Mouse (Mus musculus): Measurements from ENCODE around the gene Wnt5a.

Gene Wnt5a

DNA sequence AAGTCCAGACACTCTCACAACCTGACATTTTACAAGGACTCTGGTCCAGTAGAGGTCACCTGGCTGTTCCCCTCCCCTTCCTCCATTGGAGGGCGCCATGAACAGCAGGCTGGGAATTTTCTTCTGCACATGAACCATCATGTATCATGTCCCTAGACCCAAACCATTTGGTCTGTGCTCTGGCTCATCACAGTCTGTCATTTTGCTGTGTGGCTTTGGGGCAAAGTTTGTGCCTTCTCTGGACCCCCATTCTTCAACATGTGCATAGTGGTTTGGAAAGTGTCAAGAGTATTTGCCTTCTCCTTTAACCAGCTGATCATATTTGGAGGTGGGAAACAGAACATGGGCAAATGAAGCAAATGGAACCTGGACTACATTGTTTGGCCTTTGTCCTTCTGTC lies 27.0 kb downstream of the Wnt5a start:
- TF ChIP-seq NANOG (IDR thresholded peaks at IDR 0.05; ENCODE audit: borderline replicate concordance, low read length), result no peak
- TF ChIP-seq POU5F1 (IDR thresholded peaks at IDR 0.05; ENCODE audit: borderline replicate concordance, low read length), result no peak
- Histone ChIP-seq H3K36me3 (ENCODE audit: insufficient read depth, low read length) (no peaks in the 10 kb centered on the region), H3K4me1 (replicated peaks; ENCODE audit: low read depth, low read length) (peaks cover 76% of the 10 kb centered on the region), H3K27me3 (ENCODE audit: insufficient read depth, low read length) (peaks cover 15% of the 10 kb centered on the region), H3K4me3 (replicated peaks; ENCODE audit: low read length) (no peak overlapping the region), H3K9me3 (ENCODE audit: low read length) (peaks cover 4% of the 10 kb centered on the region; the same call in 1 of the 2 replicates)

DNA sequence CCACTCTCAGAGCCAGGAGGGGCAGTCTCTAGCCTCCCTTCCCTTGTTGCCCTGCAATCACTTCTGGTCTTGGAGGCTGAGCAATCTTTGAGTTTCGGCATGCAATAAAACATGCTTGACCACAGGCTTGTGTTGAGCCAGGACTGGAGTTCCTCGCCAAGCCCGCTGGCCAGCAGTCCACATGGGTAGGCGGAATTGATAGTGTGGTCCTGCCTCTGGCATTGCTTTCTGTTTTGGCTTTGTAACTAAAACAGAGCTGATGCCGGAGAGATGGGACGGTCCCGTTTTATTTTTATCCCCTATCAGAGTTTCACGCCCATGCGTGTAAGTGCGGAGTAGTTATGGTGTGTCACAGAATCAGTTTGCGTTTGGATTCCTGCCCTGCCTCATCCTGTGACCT lies 28.4 kb downstream of the Wnt5a start:
- H3K36me3 ChIP-seq (ENCODE audit: insufficient read depth, low read length), result no peaks in the 10 kb centered on the region
- peaks cover 65% of the 10 kb centered on the region for H3K4me1 ChIP-seq (replicated peaks; ENCODE audit: low read depth, low read length)
- H3K27me3 ChIP-seq (ENCODE audit: insufficient read depth, low read length), result peaks cover 15% of the 10 kb centered on the region
- peaks cover 17% of the 10 kb centered on the region for H3K9me3 ChIP-seq (ENCODE audit: low read length)
- TF ChIP-seq CTCF (conservative IDR thresholded peaks at IDR 0.05; ENCODE audit: low read length) (no peak), NANOG (IDR thresholded peaks at IDR 0.05; ENCODE audit: borderline replicate concordance, low read length) (no peak), POU5F1 (IDR thresholded peaks at IDR 0.05; ENCODE audit: borderline replicate concordance, low read length) (no peak)
- peak overlapping the region; percentile 37; the same call in 1 of the 2 replicates for H3K4me3 ChIP-seq (replicated peaks; ENCODE audit: low read length)

DNA sequence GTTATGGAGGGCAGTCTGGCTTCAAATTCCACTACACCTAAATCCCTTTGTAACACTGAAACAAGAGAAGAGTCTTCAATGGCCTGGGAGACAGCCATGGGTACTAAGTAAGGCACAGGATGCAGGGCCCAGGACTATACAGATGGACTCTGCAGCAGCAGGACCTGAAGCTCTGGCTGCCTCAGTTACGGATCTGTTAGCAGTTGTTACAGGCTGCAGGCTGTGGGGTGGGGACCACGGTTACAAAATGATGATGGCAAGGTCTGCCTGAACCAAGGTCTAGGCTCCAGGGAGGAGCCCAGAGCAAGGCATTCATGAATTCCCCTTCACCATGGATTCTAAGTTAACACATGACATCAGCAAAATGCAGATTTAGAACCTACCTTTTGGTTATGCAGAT lies 29.3 kb downstream of the Wnt5a start:
- no peak for TF ChIP-seq CTCF (conservative IDR thresholded peaks at IDR 0.05; ENCODE audit: low read length)
- TF ChIP-seq NANOG (IDR thresholded peaks at IDR 0.05; ENCODE audit: borderline replicate concordance, low read length), result no peak
- no peak for TF ChIP-seq POU5F1 (IDR thresholded peaks at IDR 0.05; ENCODE audit: borderline replicate concordance, low read length)
- no peaks in the 10 kb centered on the region for H3K36me3 ChIP-seq (ENCODE audit: insufficient read depth, low read length)
- peaks cover 15% of the 10 kb centered on the region for H3K27me3 ChIP-seq (ENCODE audit: insufficient read depth, low read length)
- H3K9me3 ChIP-seq (ENCODE audit: low read length), result peaks cover 23% of the 10 kb centered on the region
- no peak overlapping the region for H3K4me3 ChIP-seq (replicated peaks; ENCODE audit: low read length)
- H3K4me1 ChIP-seq (replicated peaks; ENCODE audit: low read depth, low read length), result peaks cover 56% of the 10 kb centered on the region

DNA sequence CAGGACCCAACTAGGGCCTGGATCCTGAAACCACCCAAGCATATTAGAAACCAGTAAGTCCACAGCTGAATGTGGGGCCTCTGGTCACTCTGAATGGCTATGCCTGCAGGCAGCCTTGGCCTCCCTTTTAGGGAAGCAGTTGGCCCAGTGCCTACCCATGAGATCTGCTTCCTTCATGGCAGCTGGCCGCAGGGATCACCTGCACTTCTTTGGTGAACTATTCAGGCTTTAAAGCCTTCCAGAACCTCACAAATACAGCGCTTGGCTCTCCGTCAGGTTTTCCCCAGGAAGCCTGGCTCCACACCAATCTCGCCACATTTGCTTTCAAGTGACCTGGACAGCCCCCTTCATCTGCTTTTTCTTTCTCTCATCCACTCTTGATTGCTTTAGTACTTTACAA lies 31.3 kb downstream of the Wnt5a start:
- Histone ChIP-seq H3K36me3 (ENCODE audit: insufficient read depth, low read length) (no peaks in the 10 kb centered on the region), H3K9me3 (ENCODE audit: low read length) (peaks cover 25% of the 10 kb centered on the region), H3K27me3 (ENCODE audit: insufficient read depth, low read length) (peaks cover 8% of the 10 kb centered on the region), H3K4me1 (replicated peaks; ENCODE audit: low read depth, low read length) (peaks cover 39% of the 10 kb centered on the region), H3K4me3 (replicated peaks; ENCODE audit: low read length) (no peak overlapping the region)
- TF ChIP-seq NANOG (IDR thresholded peaks at IDR 0.05; ENCODE audit: borderline replicate concordance, low read length), result no peak
- TF ChIP-seq CTCF (conservative IDR thresholded peaks at IDR 0.05; ENCODE audit: low read length), result no peak
- no peak for TF ChIP-seq POU5F1 (IDR thresholded peaks at IDR 0.05; ENCODE audit: borderline replicate concordance, low read length)

DNA sequence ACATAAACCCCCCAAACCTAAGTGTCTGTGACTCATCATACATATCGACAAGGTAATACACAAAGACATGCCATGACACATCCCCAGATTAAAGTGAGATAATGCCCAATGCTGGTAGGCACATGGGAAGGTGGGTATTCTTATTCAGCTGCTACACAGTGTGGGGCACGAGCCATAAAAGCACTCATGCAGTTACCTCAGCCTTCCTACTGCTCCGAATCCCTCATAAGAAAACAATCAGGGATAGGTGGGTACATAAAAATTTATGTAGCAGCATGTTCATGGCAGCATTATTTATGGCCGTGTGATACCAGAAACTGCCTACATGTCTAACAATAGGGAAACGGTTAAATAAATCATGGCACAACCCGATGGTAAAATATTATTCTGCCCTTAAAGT lies 35.0 kb downstream of the Wnt5a start:
- Histone ChIP-seq H3K4me1 (replicated peaks; ENCODE audit: low read depth, low read length) (peaks cover 13% of the 10 kb centered on the region), H3K4me3 (replicated peaks; ENCODE audit: low read length) (no peak overlapping the region), H3K27me3 (ENCODE audit: insufficient read depth, low read length) (no peaks in the 10 kb centered on the region), H3K9me3 (ENCODE audit: low read length) (peaks cover 25% of the 10 kb centered on the region), H3K36me3 (ENCODE audit: insufficient read depth, low read length) (no peaks in the 10 kb centered on the region)
- TF ChIP-seq NANOG (IDR thresholded peaks at IDR 0.05; ENCODE audit: borderline replicate concordance, low read length) (no peak), POU5F1 (IDR thresholded peaks at IDR 0.05; ENCODE audit: borderline replicate concordance, low read length) (no peak), CTCF (conservative IDR thresholded peaks at IDR 0.05; ENCODE audit: low read length) (no peak)

DNA sequence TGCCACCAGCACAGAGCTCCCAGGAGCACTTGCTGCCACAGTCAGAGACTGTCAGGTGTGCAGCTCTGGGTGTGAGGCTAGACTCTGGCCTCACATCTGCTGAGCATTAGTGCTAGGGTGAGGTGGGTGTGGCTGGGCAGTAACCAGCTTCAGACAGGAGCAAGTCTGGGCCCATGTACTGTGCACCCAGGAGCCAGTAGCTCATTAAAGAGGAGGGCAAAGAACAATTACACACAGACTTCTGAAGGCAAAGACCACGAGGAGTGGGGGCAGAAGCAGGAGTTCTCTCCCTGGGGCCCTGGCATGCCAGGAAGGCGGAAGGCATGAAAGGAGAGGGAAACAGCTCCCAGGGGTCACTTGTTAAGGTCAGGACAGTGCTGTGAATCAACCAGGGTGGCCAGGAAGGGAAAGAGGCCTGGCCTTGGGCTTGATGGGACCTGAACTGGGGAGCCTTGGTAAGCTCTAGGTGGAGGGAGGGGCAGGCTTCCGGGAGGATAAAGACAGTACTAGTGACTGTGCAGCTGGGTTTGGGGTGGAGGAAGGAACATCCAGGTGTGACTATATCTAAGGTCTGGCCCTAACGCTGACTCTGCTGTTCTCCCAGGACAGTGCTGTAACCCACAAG lies 37.7 kb downstream of the Wnt5a start:
- H3K4me1 ChIP-seq (replicated peaks; ENCODE audit: low read depth, low read length), result peaks cover 7% of the 10 kb centered on the region
- peaks cover 16% of the 10 kb centered on the region for H3K9me3 ChIP-seq (ENCODE audit: low read length)
- H3K4me3 ChIP-seq (replicated peaks; ENCODE audit: low read length), result no peak overlapping the region
- no peak for TF ChIP-seq NANOG (IDR thresholded peaks at IDR 0.05; ENCODE audit: borderline replicate concordance, low read length)
- TF ChIP-seq CTCF (conservative IDR thresholded peaks at IDR 0.05; ENCODE audit: low read length), result no peak
- no peak for TF ChIP-seq POU5F1 (IDR thresholded peaks at IDR 0.05; ENCODE audit: borderline replicate concordance, low read length)
- no peaks in the 10 kb centered on the region for H3K27me3 ChIP-seq (ENCODE audit: insufficient read depth, low read length)
- H3K36me3 ChIP-seq (ENCODE audit: insufficient read depth, low read length), result no peaks in the 10 kb centered on the region

DNA sequence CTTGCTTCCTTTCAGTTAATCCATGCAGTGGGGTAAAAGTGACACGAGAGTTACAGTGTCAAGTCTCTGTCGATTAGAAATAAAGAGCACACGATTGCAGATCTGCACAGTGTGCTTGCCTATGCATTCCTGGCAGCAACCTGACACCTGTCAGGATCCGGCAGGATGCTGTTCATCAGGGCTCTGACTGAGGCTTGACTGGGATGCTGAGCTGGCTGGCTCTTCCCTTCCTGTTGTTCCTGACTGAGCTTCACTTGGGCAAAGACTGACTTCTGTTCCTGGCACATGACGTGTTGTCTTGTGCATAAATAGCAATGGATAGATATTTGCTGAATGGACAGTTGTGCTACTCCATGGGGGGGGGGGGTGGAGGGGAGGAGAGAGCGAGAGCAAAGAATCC lies 57.3 kb downstream of the Wnt5a start:
- no peaks in the 10 kb centered on the region for H3K36me3 ChIP-seq (ENCODE audit: insufficient read depth, low read length)
- TF ChIP-seq CTCF (conservative IDR thresholded peaks at IDR 0.05; ENCODE audit: low read length), result no peak
- TF ChIP-seq NANOG (IDR thresholded peaks at IDR 0.05; ENCODE audit: borderline replicate concordance, low read length), result no peak
- no peak for TF ChIP-seq POU5F1 (IDR thresholded peaks at IDR 0.05; ENCODE audit: borderline replicate concordance, low read length)

More for the DNA sequence above, 57.3 kb downstream of the Wnt5a start:
- no peaks in the 10 kb centered on the region for H3K4me1 ChIP-seq (replicated peaks; ENCODE audit: low read depth, low read length)
- H3K9me3 ChIP-seq (ENCODE audit: low read length), result no peaks in the 10 kb centered on the region
- no peaks in the 10 kb centered on the region for H3K27me3 ChIP-seq (ENCODE audit: insufficient read depth, low read length)
- no peak overlapping the region for H3K4me3 ChIP-seq (replicated peaks; ENCODE audit: low read length)

Data from E14TG2a.4 (cell line).